20 mouse cellular contexts compared by ENCODE assay signal in the genomic region with DNA sequence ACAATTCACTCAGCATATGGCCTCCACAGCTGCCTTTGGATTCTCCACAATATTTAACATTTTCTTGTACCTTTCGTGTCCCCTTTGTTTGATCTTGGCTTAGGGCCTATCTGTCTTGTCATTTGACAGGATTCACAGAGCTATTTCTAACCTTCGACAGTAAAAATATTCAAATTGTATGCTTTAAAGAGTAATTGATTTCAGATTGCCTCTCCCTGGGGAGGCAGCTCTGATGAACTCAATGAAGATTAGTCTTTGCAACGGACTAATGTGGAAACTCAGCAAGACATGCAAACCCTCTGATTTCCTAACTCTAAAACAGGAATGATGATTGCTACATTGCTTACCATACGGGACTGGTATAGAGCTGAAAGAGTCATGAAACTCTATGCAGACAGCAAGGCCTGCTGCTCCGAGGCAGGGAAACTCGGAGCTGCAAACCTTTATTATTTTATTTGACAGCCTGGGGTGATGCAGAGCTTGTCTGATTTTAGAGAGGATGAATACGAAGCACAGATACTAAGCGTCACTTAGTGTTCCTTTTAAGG.
DNase-seq lines count a peak whose midpoint lies in the region; ATAC-seq lines count a peak whose summit lies in the region.
"Had no signal": no experiment of that assay in that cellular context is flagged by ENCODE, and none has a peak within 500 bp of the region (broad histone marks: within the 10 kb centered on the region; RNA-seq: fewer than 3 reads in every experiment).

No protein-coding gene starts in this region.

- ATAC-seq in heart, embryonic 16.5 days (replicated peaks; ENCODE audit: extremely low read depth, insufficient read depth, low FRiP score), result no peak
- no peak for ATAC-seq in midbrain, embryonic 14.5 days (ENCODE audit: low FRiP score, low TSS enrichment)
- no peak for ATAC-seq in midbrain, embryonic 13.5 days
- ATAC-seq in forebrain, embryonic 14.5 days, result peak; percentile 16; the same call in 1 of the 2 replicates
- ATAC-seq: inflammation-experienced regulatory T-cells, adult 6 months; Patski had no signal

- H3K4me1 ChIP-seq in heart, embryonic 16.5 days (ENCODE audit: control insufficient read depth, insufficient read depth, low read length), result peaks cover 29% of the 10 kb centered on the region
- H3K4me1 ChIP-seq in midbrain, embryonic 14.5 days (ENCODE audit: control insufficient read depth, insufficient read depth, low read length), result peaks cover 9% of the 10 kb centered on the region; the same call in 1 of the 2 replicates
- H3K4me1 ChIP-seq in midbrain, embryonic 13.5 days (replicated peaks), result peaks cover 18% of the 10 kb centered on the region
- peaks cover 22% of the 10 kb centered on the region for H3K4me1 ChIP-seq in forebrain, embryonic 14.5 days (ENCODE audit: control insufficient read depth, insufficient read depth, low read length)

- 61% methylated on average over 8 of the region's 8 CpGs for WGBS in heart, embryonic 16.5 days
- WGBS in midbrain, embryonic 14.5 days, result 52% methylated on average over 8 of the region's 8 CpGs
- 61% methylated on average over 8 of the region's 8 CpGs for WGBS in midbrain, embryonic 13.5 days
- WGBS in forebrain, embryonic 14.5 days, result 56% methylated on average over 8 of the region's 8 CpGs

- no peak overlapping the region for H3K4me2 ChIP-seq in heart, embryonic 16.5 days (ENCODE audit: low read depth, low read length)
- no peak overlapping the region for H3K4me2 ChIP-seq in midbrain, embryonic 14.5 days (ENCODE audit: low read length)
- no peak overlapping the region for H3K4me2 ChIP-seq in midbrain, embryonic 13.5 days (replicated peaks)
- no peak overlapping the region for H3K4me2 ChIP-seq in forebrain, embryonic 14.5 days (ENCODE audit: low read length)
- H3K4me2 ChIP-seq: embryonic facial prominence, embryonic 12.5 days; liver, embryonic 11.5 days had no signal

- H3K27ac ChIP-seq in heart, embryonic 16.5 days (ENCODE audit: low read length), result peak overlapping the region; percentile 62
- H3K27ac ChIP-seq in midbrain, embryonic 14.5 days (replicated peaks; ENCODE audit: low read depth, low read length), result no peak overlapping the region
- H3K27ac ChIP-seq in midbrain, embryonic 13.5 days, result no peak overlapping the region
- H3K27ac ChIP-seq in forebrain, embryonic 14.5 days (ENCODE audit: low read depth, low read length), result peak overlapping the region; percentile 72; the same call in 1 of the 2 replicates
- H3K27ac ChIP-seq: embryonic facial prominence, embryonic 12.5 days had no signal

- H3K9me3 ChIP-seq in heart, embryonic 16.5 days (replicated peaks; ENCODE audit: control insufficient read depth, low read length), result no peaks in the 10 kb centered on the region
- H3K9me3 ChIP-seq in midbrain, embryonic 14.5 days (ENCODE audit: control insufficient read depth, low read length), result no peaks in the 10 kb centered on the region
- H3K9me3 ChIP-seq in midbrain, embryonic 13.5 days, result no peaks in the 10 kb centered on the region
- H3K9me3 ChIP-seq in forebrain, embryonic 14.5 days (replicated peaks; ENCODE audit: control insufficient read depth, low read length), result no peaks in the 10 kb centered on the region
- H3K9me3 ChIP-seq: embryonic facial prominence, embryonic 12.5 days had no signal

- H3K36me3 ChIP-seq in heart, embryonic 16.5 days (ENCODE audit: control insufficient read depth, insufficient read depth), result no peaks in the 10 kb centered on the region
- no peaks in the 10 kb centered on the region for H3K36me3 ChIP-seq in midbrain, embryonic 14.5 days (ENCODE audit: control insufficient read depth, insufficient read depth, low read length)
- H3K36me3 ChIP-seq in midbrain, embryonic 13.5 days, result no peaks in the 10 kb centered on the region
- H3K36me3 ChIP-seq in forebrain, embryonic 14.5 days (ENCODE audit: control insufficient read depth, insufficient read depth, low read length), result no peaks in the 10 kb centered on the region
- H3K36me3 ChIP-seq: embryonic facial prominence, embryonic 12.5 days had no signal

- H3K27me3 ChIP-seq in heart, embryonic 16.5 days (ENCODE audit: control insufficient read depth, insufficient read depth, low read length), result no peaks in the 10 kb centered on the region
- H3K27me3 ChIP-seq in midbrain, embryonic 14.5 days (ENCODE audit: control insufficient read depth, insufficient read depth, low read length), result no peaks in the 10 kb centered on the region
- no peaks in the 10 kb centered on the region for H3K27me3 ChIP-seq in midbrain, embryonic 13.5 days
- H3K27me3 ChIP-seq in forebrain, embryonic 14.5 days (replicated peaks; ENCODE audit: control insufficient read depth, insufficient read depth, low read length), result no peaks in the 10 kb centered on the region; the same call in 1 of the 2 replicates
- H3K27me3 ChIP-seq: embryonic facial prominence, embryonic 12.5 days; Patski had no signal

- no peak for DNase-seq in heart, postnatal 4 days
- peak; percentile 21 for DNase-seq in midbrain, embryonic 14.5 days
- DNase-seq in forebrain, embryonic 14.5 days (ENCODE audit: low spot score), result peak; percentile 61
- DNase-seq in yolk sac, embryonic 10.5 days (ENCODE audit: low spot score), result no peak
- DNase-seq in kidney, postnatal 14 days, result no peak
- DNase-seq: adrenal gland, adult 8-10 months; cerebellum, adult 11 months; cerebellum, postnatal 10 days; gastrocnemius, postnatal 14 days; kidney, adult 9 months; lung, adult 18-20 months; right cerebral cortex, adult 18-20 months; thymus, postnatal 14 days had no signal

- no peak overlapping the region for H3K9ac ChIP-seq in heart, embryonic 16.5 days (ENCODE audit: low read length)
- H3K9ac ChIP-seq in midbrain, embryonic 14.5 days (replicated peaks; ENCODE audit: low read length), result no peak overlapping the region
- H3K9ac ChIP-seq in midbrain, embryonic 13.5 days (replicated peaks), result no peak overlapping the region
- no peak overlapping the region for H3K9ac ChIP-seq in forebrain, embryonic 14.5 days (ENCODE audit: low read length)
- H3K9ac ChIP-seq: embryonic facial prominence, embryonic 12.5 days had no signal

- no peak overlapping the region for H3K4me3 ChIP-seq in heart, embryonic 16.5 days (ENCODE audit: low read length)
- H3K4me3 ChIP-seq in midbrain, embryonic 14.5 days (replicated peaks; ENCODE audit: low read depth, low read length), result no peak overlapping the region
- no peak overlapping the region for H3K4me3 ChIP-seq in midbrain, embryonic 13.5 days (replicated peaks)
- no peak overlapping the region for H3K4me3 ChIP-seq in forebrain, embryonic 14.5 days (ENCODE audit: low read depth, low read length)
- H3K4me3 ChIP-seq: embryonic facial prominence, embryonic 12.5 days; erythroblast, embryonic 14.5 days had no signal

Comparison
In these comparisons a context has a peak if more than half of its experiments do, and no peak if none do; other contexts are left out.
1. H3K27ac ChIP-seq: peak in heart, embryonic 16.5 days (single experiment) and forebrain, embryonic 14.5 days (single experiment); none in midbrain, embryonic 14.5 days (single experiment) and midbrain, embryonic 13.5 days (single experiment).
2. DNase-seq: peak in midbrain, embryonic 14.5 days (single experiment) and forebrain, embryonic 14.5 days (single experiment); none in heart, postnatal 4 days (single experiment), yolk sac, embryonic 10.5 days (single experiment) and kidney, postnatal 14 days (single experiment).